Mouse (Mus musculus): Measurements from ENCODE around the gene Gm28778.
"Not testable (repeated sequence)": the region's sequence is repeated elsewhere in the genome, so short reads cannot be mapped to it uniquely, and the experiment has no call there.

Gene Gm28778

DNA sequence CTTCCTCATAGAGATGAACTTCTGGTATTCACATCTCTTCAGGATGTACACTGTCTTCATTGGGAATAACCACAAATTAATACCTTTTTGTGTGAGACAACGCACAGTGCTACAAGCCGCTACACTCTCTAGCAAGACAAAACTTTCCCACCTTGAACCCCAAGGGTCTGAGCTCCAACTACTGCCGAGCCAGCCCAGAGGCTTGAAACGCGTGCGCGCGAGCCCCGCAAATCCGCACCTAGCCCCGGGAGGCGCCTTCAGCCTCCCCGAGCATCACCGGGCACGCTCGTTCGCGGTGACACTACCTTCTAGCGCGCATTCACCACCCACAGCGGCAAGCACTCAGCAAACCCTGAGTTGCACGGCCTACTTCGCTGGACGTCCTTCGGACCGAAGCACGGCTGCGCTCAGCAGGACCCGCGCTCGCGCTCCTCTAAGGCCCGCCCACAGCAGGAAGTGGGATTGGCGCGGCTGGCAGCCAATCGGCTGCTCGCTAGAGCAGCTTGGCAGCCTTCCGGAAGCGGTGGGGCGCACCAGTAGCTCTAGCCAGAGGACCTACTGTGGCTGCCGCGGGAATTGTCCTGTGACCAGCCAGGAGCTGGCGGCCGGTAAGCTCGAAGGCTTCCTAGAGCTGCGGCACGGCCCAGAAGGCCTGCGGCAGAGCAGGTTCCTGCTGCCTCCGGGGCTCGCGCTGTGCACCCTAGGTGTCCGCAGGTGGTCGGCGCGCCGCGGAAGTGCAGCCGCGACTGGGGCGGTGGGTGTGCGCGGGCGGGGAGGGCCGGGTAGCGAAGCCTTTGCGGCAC lies at the start of gene Gm28778, which contains the start of the genes Pms1 and Ormdl1:
Gene Gm28778 (plus strand): TSS at position 531 of the 803 bp plus-strand sequence.
Gene Pms1 (minus strand): TSS at position 438 of the 803 bp plus-strand sequence.
Gene Ormdl1 (plus strand): TSS at position 515 of the 803 bp plus-strand sequence.
- DNase-seq (ENCODE audit: low read depth, low spot score), result peak; percentile 94

DNA sequence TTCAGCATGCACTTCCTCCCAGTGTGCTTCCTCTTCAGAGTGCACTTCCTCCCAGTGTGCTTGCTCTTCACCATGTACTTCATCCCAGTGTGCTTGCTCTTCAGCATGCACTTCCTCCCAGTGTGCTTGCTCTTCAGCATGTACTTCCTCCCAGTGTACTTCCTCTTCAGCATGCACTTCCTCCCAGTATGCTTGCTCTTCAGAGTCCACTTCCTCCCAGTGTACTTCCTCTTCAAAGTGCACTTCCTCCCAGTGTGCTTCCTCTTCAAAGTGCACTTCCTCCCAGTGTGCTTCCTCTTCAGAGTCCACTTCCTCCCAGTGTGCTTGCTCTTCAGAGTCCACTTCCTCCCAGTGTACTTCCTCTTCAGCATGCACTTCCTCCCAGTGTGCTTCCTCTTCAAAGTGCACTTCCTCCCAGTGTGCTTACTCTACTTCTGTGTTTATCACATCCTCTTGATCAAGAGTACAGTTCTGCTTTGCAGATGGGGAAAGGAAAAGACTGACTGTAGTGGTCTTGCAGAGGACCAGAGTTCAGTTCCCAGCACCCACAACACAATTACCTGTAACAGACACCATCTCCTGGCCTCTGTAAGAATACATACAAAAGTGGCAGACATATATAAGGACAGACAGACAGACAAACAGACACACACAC lies 31.8 kb upstream of the Gm28778 start:
- not testable (repeated sequence) for DNase-seq (ENCODE audit: low read depth, low spot score)

DNA sequence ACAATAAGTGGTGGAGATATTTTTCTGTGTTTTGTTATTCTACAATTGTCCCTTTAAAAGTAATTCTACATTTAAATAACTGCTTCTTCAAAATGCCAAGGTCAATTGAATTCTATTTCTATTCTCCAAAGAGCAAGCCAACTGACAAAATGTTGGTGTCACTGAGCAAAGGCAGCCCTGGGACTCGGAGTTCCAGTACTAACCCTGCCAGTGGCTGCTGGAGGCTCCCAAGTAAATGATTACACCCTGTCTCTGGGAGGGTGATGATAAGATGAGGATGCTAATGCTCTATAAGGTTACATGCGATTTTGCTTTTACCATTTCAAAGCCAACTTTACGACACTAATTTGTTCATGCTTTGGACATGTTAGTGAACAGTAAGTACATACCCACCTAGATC lies 27.0 kb upstream of the Gm28778 start:
- no peak for DNase-seq (ENCODE audit: low read depth, low spot score)

DNA sequence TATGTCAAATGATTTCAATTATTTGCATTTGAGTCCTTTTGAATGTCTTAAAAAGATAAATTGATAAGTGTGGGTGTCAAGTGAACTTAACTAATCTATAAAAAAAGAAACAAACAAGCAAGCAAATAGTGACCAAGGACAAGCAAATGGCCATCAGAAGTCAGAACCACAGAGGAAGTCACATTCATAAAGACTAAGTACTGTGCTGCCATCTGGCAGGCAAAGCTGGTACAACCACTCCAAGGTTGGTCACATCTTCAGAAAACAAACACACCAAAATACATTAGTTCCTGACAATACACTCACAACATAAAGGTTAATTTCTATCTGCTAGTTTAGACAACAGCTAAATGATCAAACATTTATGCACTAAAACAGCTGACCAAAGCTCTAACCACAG lies 24.3 kb upstream of the Gm28778 start:
- DNase-seq (ENCODE audit: low read depth, low spot score), result peak; percentile 52

DNA sequence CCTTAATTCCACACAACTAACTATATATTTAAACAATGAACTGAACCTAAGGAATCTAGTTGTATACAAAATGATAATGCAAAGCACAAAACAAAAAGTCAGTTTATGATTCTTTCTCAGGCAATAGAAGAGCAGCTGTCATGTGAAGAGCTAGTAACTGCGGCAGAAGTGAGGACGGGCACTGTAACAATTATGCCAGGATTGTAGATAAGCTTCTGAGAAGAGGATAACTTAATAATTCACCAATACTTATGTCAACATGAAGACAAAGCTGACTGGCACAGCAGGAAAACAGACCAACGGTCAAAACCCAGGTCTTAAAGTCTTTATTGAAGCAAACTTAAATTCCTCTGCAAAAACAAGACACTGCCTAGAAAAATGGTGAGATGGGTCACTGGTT lies 5.7 kb upstream of the Gm28778 start:
- no peak for DNase-seq (ENCODE audit: low read depth, low spot score)

DNA sequence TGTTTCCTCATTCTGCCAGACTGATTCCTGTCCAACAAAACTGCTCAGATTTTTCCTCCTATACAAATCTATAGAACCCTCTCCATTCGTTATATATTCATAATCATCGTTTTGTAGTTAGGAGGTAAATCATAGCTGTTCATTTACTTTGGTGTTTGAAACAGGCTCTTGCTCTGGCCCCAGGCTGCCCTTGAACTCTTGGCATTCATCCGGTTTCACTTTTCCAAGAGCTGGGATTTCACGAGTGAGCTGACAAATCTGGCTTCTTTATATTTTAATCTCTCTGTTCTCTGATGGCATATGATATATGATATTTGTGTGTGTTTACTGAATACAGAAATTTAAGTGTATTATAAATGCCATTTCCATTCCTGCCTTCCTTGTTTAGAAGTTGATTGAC lies 3.6 kb downstream of the Gm28778 start:
- no peak for DNase-seq (ENCODE audit: low read depth, low spot score)

DNA sequence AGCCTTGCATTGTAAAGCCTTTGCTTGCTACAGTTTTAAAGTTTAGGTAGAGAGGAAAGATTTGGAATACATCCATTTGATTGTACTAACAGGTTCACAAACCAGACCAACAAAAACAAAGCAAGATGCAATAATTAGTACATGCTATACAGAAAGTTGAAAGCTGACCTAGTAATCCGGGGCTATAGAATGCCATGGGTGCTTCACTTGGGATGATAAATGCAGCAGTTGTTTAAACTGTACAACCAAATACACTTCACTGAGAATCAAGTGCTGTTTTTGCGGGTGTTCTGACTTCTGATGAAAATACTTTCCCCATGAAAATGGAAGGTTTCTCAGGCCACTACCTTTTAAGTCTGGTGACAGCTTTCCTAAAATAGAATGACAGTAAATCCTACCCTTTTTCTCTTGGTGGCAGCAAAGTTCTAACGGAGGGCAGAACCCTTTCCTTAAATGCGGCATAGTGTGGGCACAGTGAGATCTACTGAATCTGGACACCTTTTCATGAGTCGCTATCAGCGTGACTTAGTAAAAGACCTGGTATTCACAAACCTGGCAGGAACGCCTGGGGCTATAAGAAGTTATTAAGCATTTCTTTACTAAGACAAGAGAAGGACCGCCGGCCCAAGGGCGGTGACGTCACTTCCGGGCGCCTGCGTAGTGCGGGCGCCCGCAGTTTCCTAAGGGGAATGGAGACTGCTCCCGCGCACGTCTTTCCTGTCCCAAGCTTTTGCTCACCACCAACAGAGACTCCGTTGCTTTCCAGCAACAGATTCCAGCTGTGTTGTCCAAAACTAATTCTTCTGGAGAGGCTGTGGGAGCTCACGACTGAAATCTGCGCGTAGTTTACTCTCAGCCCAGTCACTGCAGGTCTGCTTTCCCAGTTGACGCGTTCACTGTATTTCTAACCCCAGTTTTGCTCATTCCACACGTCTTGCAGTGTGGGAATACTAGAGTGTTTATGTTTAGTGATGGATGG lies 16.4 kb downstream of the Gm28778 start, which contains the start of gene Osgepl1:
Gene Osgepl1 (plus strand): TSS at position 636 of the 979 bp plus-strand sequence.
- peak; percentile 90 for DNase-seq (ENCODE audit: low read depth, low spot score)

DNA sequence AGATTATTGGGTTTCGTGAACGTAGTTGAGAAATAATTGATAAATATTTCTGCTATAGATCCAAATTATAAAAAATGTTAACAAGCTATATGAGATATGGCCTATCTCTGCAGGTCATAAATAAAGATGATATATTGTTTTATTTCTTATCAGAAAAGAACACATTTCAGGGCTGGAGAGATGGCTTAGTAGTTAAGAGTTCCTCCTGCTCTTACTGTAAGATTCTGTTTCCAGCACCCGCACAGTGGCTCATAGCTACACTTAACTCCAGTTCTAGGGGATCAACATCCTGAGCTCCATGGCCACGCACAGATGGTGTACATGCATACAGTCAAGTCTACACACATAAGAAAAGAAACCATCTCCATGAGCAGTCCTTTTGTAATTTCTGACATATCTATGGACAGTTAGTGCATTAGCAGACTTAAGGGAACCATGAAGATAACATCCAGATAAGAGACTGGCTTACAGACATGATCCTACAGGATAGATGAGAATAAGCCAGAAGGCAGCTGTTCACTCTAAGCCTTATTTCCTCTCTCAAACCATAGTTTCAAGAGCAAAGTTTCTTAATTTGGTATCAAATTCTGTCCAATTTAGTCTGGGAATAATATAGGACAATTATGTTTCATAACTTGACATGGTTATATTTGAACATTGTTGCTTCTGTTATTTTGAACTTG lies 24.9 kb downstream of the Gm28778 start:
- no peak for DNase-seq (ENCODE audit: low read depth, low spot score)

DNA sequence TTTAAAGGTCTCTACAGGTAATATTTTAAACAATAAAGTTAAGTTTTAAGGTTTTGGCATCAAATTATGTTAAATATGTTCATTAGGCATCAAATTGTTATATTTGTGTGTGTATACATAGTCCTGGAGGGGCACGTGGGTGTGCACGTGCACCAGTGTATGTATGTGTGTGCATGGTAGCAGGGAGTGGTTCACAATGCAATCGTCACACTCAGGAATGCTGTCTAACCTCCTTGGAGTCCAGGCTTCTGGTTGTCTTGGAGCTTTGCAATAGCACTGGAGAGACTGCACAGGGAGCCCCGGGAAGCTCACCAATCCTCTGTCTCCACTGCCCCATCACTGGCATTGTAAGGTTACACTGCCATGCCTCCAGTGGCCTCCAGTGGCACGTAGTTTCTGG lies 26.3 kb downstream of the Gm28778 start:
- DNase-seq (ENCODE audit: low read depth, low spot score), result no peak

DNA sequence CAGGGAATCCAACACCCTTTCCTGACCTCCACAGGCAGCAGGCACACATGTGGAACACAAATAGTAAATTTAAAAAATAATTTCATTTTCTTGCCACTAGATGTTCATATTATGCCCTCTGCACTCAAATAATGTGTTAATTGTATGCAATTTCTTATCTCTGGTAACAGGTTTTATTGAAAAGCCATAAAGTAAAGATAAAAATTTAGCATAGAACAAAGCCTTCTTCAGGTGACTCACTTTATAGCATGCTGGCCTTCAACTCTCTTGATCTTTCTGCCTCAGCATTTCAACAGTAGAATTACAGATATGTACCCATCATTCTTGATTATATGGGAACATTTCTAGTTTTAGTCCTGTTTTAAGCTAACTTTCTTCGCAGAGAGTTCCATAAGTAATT lies 27.4 kb downstream of the Gm28778 start:
- no peak for DNase-seq (ENCODE audit: low read depth, low spot score)

DNA sequence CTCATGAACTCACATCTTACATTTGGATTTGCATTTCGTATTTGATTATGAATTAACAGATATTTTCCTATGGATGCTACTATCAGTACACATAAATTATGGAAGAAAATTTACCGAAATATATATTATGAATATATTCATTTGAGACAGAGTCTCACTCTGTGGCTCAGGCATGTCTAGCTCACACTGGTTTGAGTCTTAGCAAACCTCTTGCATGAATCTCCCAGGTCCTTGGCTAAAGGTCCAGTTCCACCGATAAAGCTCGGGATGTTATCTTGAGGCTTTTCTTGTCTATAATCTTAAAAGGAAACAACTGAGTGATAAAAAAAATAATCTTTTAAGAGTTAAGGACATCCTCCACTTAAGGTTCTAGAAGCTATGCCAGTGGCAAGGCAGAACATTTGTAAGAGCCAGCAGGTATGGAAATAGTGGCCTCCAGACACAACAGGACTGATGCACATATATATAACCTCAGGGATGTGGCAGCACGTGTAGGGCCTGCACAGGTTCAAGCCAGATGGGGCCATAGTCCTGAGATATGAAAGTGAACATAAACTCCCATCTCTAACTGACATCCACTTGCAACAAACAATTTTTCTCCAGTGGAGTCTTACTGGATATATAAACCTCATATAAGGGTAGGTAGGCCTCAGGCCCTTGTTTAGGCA lies 28.1 kb downstream of the Gm28778 start:
- DNase-seq (ENCODE audit: low read depth, low spot score), result no peak

DNA sequence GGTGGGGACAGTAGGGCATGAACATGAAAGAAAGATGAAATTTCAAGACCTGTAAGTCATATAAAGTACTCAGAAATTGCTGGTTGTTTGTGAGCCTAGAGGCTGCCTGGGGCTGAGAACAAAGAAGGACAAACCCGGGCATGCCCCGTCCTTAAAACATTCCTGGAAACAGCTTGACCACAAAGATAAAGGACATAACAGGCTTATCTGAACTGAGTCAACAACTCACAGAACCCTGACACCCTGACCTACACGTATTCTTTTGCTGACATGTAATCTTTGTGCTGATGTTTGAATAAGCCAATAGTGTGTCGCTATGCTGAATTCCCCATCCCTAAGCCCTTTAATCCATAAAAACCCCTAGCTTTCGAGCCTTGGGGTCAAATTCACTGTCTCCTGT lies 36.6 kb downstream of the Gm28778 start:
- DNase-seq (ENCODE audit: low read depth, low spot score), result not testable (repeated sequence)

DNA sequence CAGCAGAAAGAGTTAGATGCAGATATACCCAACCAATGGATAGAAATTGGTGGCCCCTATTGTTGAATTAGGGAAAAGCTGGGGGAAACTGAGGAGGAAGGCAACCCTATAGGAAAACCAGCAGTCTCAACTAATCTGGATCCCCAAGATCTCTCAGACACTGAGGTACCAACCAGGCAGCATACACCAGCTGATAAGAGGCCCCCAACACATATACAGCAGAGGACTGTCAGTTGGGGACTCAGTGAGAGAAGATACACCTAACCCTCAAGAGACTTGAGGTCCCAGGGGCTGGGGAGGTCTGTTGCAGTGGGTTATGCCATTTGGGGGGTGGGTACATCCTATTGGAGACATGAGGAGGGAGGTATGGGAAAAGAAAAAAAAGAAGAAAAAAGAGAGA lies 38.6 kb downstream of the Gm28778 start:
- no peak for DNase-seq (ENCODE audit: low read depth, low spot score)

DNA sequence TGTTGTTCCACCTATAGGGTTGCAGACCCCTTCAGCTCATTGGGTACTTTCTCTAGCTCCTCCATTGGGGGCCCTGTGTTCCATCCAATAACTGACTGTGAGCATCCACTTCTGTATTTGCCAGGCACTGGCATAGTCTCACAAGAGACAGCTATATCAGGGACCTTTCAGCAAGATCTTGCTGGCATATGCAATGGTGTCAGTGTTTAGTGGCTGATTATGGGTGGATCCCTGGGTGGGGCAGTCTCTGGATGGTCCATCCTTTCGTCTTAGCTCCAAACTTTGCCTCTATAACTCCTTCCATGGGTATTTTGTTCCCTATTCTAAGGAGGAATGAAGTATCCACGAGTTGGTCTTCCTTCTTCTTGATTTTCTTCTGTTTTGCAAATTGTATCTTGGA lies 40.5 kb downstream of the Gm28778 start:
- not testable (repeated sequence) for DNase-seq (ENCODE audit: low read depth, low spot score)

DNA sequence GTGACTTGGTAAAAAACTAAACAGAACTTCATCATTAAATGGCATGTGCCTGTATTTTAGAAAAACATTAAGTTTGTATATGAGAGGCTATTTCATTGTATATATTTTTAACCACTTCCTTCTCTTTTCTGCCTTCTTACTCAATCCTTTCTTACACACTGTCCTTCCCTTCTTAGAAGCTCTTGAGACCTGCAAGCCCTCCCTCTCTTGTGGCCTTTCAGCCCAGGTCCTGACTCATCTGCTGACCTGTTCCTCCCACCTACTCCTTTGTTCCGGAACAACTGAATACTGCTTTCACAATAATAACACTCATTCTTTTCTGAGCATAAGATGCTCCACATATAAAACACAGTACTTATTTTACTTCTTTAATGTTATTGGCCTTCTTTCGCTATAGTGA lies 44.2 kb downstream of the Gm28778 start:
- DNase-seq (ENCODE audit: low read depth, low spot score), result no peak

DNA sequence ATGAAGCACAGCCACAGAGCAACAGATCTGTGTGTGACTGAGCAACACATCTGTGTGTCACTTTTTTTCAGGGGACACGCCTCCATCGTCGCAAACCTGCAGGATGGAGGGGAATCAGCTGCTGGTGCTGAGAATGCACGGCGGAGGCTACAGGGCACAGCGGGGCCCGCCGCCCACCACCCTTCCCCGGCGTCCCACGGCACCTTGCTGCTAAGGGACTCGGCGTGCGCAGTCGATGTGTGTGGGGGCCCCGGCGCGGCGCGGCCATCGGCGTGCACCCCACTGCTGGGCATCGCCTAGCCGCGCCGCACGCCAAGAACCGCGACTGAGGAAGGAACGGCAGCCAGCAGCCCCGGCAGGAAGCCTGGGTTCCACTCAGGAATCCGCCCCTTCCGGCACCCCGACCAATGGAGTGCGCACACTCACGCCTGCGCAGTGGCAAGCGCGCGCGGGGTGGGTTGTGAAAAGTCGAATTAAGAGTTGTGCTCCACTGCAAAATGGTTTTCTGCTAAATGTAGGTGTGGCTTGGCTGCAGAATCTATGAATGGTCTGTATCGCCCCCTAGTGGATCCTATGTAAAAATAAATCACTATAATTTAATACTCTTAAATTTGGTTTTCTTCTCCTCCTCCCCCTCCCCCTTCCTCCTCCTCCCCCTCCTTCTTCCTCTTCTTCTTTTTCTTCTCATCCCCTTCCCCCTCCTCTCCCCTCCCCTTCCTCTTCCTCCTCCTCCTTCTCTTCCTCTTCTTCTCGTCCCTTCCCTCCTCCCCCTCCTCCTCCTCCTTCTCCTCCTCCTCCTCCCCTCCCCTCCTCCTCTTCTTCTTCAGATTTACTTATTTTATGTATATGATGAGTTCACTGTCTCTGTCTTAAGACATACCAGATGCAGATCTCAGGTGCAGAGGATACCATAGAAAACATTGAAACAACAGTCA lies 55.7 kb downstream of the Gm28778 start, which contains the start of the genes Asdurf, Gm28551 and Asnsd1:
Gene Asdurf (minus strand): TSS at position 293 of the 935 bp plus-strand sequence.
Gene Gm28551 (minus strand): TSS at position 341 of the 935 bp plus-strand sequence.
Gene Asnsd1 (minus strand): TSS at position 426 of the 935 bp plus-strand sequence.
- peak; percentile 98 for DNase-seq (ENCODE audit: low read depth, low spot score)

DNA sequence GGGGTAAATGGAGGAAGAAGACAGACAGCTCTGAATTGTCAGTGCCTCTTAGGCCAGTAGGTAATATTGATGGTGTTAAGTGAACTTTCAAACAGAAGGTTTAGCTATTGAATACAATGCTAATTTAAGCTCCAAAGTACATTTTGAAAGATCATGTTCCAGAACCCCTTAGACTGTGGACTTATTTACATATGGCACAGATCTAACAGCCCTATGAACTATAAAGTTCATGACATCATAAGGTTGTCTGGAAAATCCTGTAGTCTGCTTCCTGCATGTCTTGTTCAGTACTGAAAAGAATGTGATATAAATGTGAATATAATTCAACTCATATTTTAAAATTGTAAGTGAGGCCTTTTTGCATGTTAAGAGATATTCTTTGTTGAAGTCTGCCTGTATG lies 62.1 kb downstream of the Gm28778 start:
- no peak for DNase-seq (ENCODE audit: low read depth, low spot score)

Measured in CD4-positive, CD25-positive, alpha-beta regulatory T cell, adult 2 months (primary cell).